Mouse (Mus musculus) cortical plate, adult 2 months (tissue): ENCODE data around the gene Prkcq.

Experiments used
- CTCF ChIP-seq: fragments of 200-500 bp; IDR thresholded peaks from 2 replicates; pipeline ENCODE4 v1.5.1; 2011; ENCODE audit warnings: mild to moderate bottlenecking, control low read depth, low read length; ENCODE audit not compliant: insufficient read depth; ENCODE audit errors: extremely low read depth
- POLR2A ChIP-seq: fragments of 200-500 bp; IDR thresholded peaks from 2 replicates; pipeline ENCODE4 v1.6.1; 2011; ENCODE audit warnings: mild to moderate bottlenecking, low read length, control low read depth; ENCODE audit not compliant: insufficient read depth; ENCODE audit errors: extremely low read depth

DNA sequence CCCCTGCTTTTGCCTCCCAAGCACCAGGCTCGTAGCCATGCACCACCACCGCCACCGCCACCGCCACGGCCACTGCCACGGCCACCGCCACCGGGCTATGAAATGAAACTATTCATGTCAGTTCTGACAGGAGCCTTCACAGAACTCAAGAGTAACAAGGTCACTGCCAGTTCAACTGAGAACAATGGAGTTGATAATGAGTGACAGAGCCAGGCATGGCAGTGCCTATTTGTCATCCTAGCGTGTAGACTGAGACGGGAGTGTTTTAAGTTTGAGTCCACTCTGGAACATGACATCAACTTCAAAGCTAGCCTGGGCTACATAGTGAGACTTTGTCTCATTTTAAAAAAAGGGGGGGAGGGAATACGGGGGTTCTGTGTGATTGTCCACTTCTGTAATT, 30.9 kb downstream of the Prkcq start:
- TF ChIP-seq CTCF: no peak
- no peak for TF ChIP-seq POLR2A
